Mouse (Mus musculus) MEL (cell line): ENCODE results near the gene Cyth3.

ENCODE experiments used
- CHD1 ChIP-seq: IDR thresholded peaks from 2 replicates; pipeline ENCODE4 v1.6.1; 2012; ENCODE audit warnings: low read depth, mild to moderate bottlenecking, inconsistent platforms, low read length, improper control_type of control experiment
- CHD2 ChIP-seq: IDR thresholded peaks from 2 replicates; pipeline ENCODE4 v1.6.1; 2011; ENCODE audit warnings: low read length, improper control_type of control experiment
- CTCF ChIP-seq, 3 experiments: IDR thresholded peaks in 2 of 3; conservative IDR thresholded peaks in 1 of 3; 2 replicates each; pipeline ENCODE4 v1.5.1; 2011 to 2012; ENCODE audit warnings: low read length in 3 of 3, low read depth in 2 of 3, mild to moderate bottlenecking in 2 of 3, improper control_type of control experiment in 1 of 3, inconsistent platforms in 1 of 3, mixed read lengths in 1 of 3, moderate library complexity in 1 of 3; ENCODE audit not compliant: control insufficient read depth in 1 of 3, insufficient read depth in 1 of 3, poor library complexity in 1 of 3, severe bottlenecking in 1 of 3
- EP300 ChIP-seq, 2 experiments: IDR thresholded peaks; 2 replicates each; pipeline ENCODE4 v1.6.1; 2011; ENCODE audit warnings: improper control_type of control experiment in 2 of 2, low read length in 2 of 2, low read depth in 1 of 2, mild to moderate bottlenecking in 1 of 2
- ETS1 ChIP-seq: IDR thresholded peaks from 2 replicates; pipeline ENCODE4 v1.6.1; 2012; ENCODE audit warnings: low read depth, mild to moderate bottlenecking, inconsistent platforms, low read length, improper control_type of control experiment, moderate library complexity
- MAFK ChIP-seq: IDR thresholded peaks from 2 replicates; pipeline ENCODE4 v1.6.1; 2011; ENCODE audit warnings: low read depth, mild to moderate bottlenecking, low read length, improper control_type of control experiment, borderline replicate concordance
- MAZ ChIP-seq: IDR thresholded peaks from 2 replicates; pipeline ENCODE4 v1.6.1; 2012; ENCODE audit warnings: low read depth, mild to moderate bottlenecking, inconsistent platforms, low read length, improper control_type of control experiment
- NELFE ChIP-seq: IDR thresholded peaks from 2 replicates; pipeline ENCODE4 v1.6.1; 2011; ENCODE audit warnings: low read depth, low read length, improper control_type of control experiment
- POLR2A ChIP-seq, 2 experiments: IDR thresholded peaks; 2 replicates each; pipeline ENCODE4 v1.6.1; 2011 to 2012; ENCODE audit warnings: low read length in 2 of 2, mild to moderate bottlenecking in 2 of 2, control low read depth in 1 of 2, improper control_type of control experiment in 1 of 2, low read depth in 1 of 2, moderate library complexity in 1 of 2; ENCODE audit not compliant: control insufficient read depth in 1 of 2, insufficient read depth in 1 of 2, poor library complexity in 1 of 2
- TBP ChIP-seq: IDR thresholded peaks from 2 replicates; pipeline ENCODE4 v1.8.0; 2011; ENCODE audit warnings: low read depth, low read length, improper control_type of control experiment
- USF1 ChIP-seq: IDR thresholded peaks from 2 replicates; pipeline ENCODE4 v1.6.1; 2014; ENCODE audit warnings: low read depth, mild to moderate bottlenecking, inconsistent platforms, low read length, improper control_type of control experiment, moderate library complexity
- USF2 ChIP-seq, 2 experiments: IDR thresholded peaks; 2 replicates each; pipeline ENCODE4 v1.6.1; 2011 to 2012; ENCODE audit warnings: improper control_type of control experiment in 2 of 2, low read length in 2 of 2, borderline replicate concordance in 1 of 2, inconsistent platforms in 1 of 2, low read depth in 1 of 2, mild to moderate bottlenecking in 1 of 2; ENCODE audit not compliant: insufficient read depth in 1 of 2
- ZC3H11A ChIP-seq: IDR thresholded peaks from 2 replicates; pipeline ENCODE4 v1.6.1; 2012; ENCODE audit warnings: low read depth, mild to moderate bottlenecking, inconsistent platforms, low read length, improper control_type of control experiment
- ZMIZ1 ChIP-seq: IDR thresholded peaks from 2 replicates; pipeline ENCODE4 v1.6.1; 2012; ENCODE audit warnings: low read depth, mild to moderate bottlenecking, inconsistent platforms, low read length, improper control_type of control experiment, moderate library complexity

GRCm38 (mm10) chr5:143686456-143686855, 64.2 kb downstream of the Cyth3 start:
- TF ChIP-seq CTCF (IDR thresholded peaks at IDR 0.05 in 2 of 3, conservative IDR thresholded peaks at IDR 0.05 in 1 of 3; ENCODE audit: control insufficient read depth in 1 of 3, insufficient read depth in 1 of 3, low read depth in 2 of 3, low read length in 3 of 3, poor library complexity in 1 of 3, severe bottlenecking in 1 of 3): no peak
- no peak for TF ChIP-seq MAFK
- no peak for TF ChIP-seq POLR2A (IDR thresholded peaks at IDR 0.05; ENCODE audit: control insufficient read depth in 1 of 2, insufficient read depth in 1 of 2, low read depth in 1 of 2, low read length in 2 of 2, poor library complexity in 1 of 2)
- TF ChIP-seq USF2 (IDR thresholded peaks at IDR 0.05; ENCODE audit: borderline replicate concordance in 1 of 2, insufficient read depth in 1 of 2, low read depth in 1 of 2, low read length in 2 of 2): no peak
- TF ChIP-seq USF1: no peak
- no peak for TF ChIP-seq CHD1
- no peak for TF ChIP-seq ZC3H11A
- no peak for TF ChIP-seq MAZ
- no peak for TF ChIP-seq ETS1
- no peak for TF ChIP-seq TBP
- no peak for TF ChIP-seq NELFE
- TF ChIP-seq ZMIZ1: no peak
- TF ChIP-seq EP300 (IDR thresholded peaks at IDR 0.05; ENCODE audit: low read depth in 1 of 2, low read length in 2 of 2): no peak
- TF ChIP-seq CHD2: no peak
